Mouse (Mus musculus) G1E (cell line): Measurements from ENCODE around the gene Brinp1. TPM values are rescaled to one million over a fixed set of nuclear protein-coding genes. Genes with fewer than 3 reads are reported as not detected.

Source experiments
- ATAC-seq: 2 replicates; pipeline ENCODE4 v1.8.0; 2016; ENCODE audit warnings: mild to moderate bottlenecking; ENCODE audit not compliant: insufficient number of reproducible peaks, poor library complexity, low FRiP score, severe bottlenecking; ENCODE audit errors: extremely low read depth
- DNase-seq: peaks from one replicate; pipeline ENCODE4 v3.0.0; 2012; ENCODE audit warnings: low spot score
- H3K27me3 ChIP-seq: 2 replicates; pipeline ENCODE4 v1.6.1; 2012; ENCODE audit warnings: mild to moderate bottlenecking, low read length, inconsistent platforms; ENCODE audit not compliant: insufficient read depth
- H3K36me3 ChIP-seq: replicated peaks from 2 replicates; pipeline ENCODE3; 2012; ENCODE audit warnings: mild to moderate bottlenecking, inconsistent platforms
- H3K4me1 ChIP-seq: 2 replicates; pipeline ENCODE4 v1.6.1; 2012; ENCODE audit warnings: low read depth, low read length, inconsistent platforms, mixed read lengths; ENCODE audit not compliant: insufficient read depth
- H3K4me3 ChIP-seq: 2 replicates; pipeline ENCODE4 v1.5.1; 2012; ENCODE audit warnings: low read depth, mild to moderate bottlenecking, inconsistent platforms, low read length, moderate library complexity, mixed read lengths
- H3K9me3 ChIP-seq: replicated peaks from 2 replicates; pipeline ENCODE4 v1.6.1; 2012; ENCODE audit warnings: inconsistent platforms
- CTCF ChIP-seq: IDR thresholded peaks from 2 replicates; pipeline ENCODE4 v1.5.1; 2012; ENCODE audit warnings: low read depth, low read length, inconsistent platforms, mixed read lengths
- GATA1 ChIP-seq: IDR thresholded peaks from 2 replicates; pipeline ENCODE4 v1.6.1; 2012; ENCODE audit warnings: borderline replicate concordance, low read length, inconsistent platforms, mixed read lengths
- GATA2 ChIP-seq: IDR thresholded peaks from 2 replicates; pipeline ENCODE4 v1.6.1; 2012; ENCODE audit warnings: low read depth, low read length, inconsistent platforms, borderline replicate concordance
- POLR2AphosphoS5 ChIP-seq: IDR thresholded peaks from 2 replicates; pipeline ENCODE4 v1.6.1; 2012; ENCODE audit warnings: low read depth, low read length, inconsistent platforms; ENCODE audit not compliant: insufficient replicate concordance
- TAL1 ChIP-seq: conservative IDR thresholded peaks from 2 replicates; pipeline ENCODE4 v1.6.1; 2012; ENCODE audit warnings: low read depth, low read length, inconsistent platforms, mixed read lengths
- polyA plus RNA-seq: library from polyadenylated mRNA; stranded (reverse); fragments of >175 nt; gene quantifications from 2 replicates; pipeline ENCODE4 v1.2.3, GENCODE M21; 2012
- total RNA-seq, 2 experiments: library from RNA; stranded (forward) in 1 of 2; stranded (reverse) in 1 of 2; fragments of 200-1000 nt in 1 of 2; fragments of >200 nt in 1 of 2; fragmentation: Nextera tagmentation in 1 of 2; gene quantifications; 2 replicates each; pipeline ENCODE4 v1.2.3; 2014 to 2017

The Brinp1 gene
- total and polyA plus RNA-seq, 3 experiments: 0.05 TPM; not detected in 2

DNA sequence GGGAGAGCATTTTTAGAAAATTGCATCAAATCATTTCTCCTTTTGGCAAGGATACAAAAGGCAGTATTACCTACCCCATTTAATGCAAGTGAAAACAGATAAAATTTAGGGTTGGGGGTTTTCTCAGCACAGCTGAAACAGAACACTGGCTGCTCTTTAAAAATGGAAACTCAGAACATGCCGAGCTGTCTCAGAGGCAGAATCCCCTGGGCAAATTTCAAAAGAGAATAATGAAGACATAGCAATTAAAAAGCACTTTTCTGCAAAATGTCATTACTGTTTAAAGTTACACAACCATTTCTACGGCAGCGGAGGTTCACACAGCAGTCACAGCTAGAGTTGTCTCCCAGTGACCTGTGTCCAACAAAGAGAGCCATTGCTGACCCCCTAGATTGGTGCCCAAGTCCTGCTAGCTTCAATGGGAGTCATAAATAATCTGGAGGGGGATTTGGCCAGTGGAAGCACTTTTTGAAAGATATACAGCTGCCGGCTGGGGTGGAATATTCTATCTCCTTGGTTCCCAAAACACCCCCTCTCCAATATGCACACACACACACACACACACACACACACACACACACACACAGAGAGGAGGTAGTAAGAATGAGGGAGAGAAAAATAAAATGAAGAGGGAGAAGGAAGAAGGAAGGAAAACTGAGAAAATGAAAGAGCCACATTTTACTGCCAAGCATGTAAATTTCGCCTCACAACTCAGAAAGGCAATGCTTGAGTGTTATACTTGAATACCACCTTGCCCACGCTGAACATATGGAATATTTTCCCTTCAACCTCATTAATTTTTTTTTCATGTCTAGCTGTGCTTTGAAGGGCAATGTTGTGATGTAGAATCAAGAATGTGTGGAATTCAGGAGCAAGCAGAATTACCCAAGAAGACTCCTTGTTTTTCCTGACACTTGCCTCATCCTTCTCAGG is 152.0 kb downstream of the Brinp1 start:
- TF ChIP-seq TAL1 (no peak), CTCF (no peak), POLR2AphosphoS5 (no peak), GATA1 (no peak), GATA2 (no peak)
- no peaks in the 10 kb centered on the region for H3K27me3 ChIP-seq
- no peaks in the 10 kb centered on the region for H3K36me3 ChIP-seq
- no peak overlapping the region for H3K4me3 ChIP-seq
- ATAC-seq: no peak
- H3K4me1 ChIP-seq: no peaks in the 10 kb centered on the region
- no peak for DNase-seq
- H3K9me3 ChIP-seq: no peaks in the 10 kb centered on the region; the same call in 1 of the 2 replicates

- Histone ChIP-seq H3K4me1 (no peaks in the 10 kb centered on the region), H3K36me3 (no peaks in the 10 kb centered on the region), H3K27me3 (no peaks in the 10 kb centered on the region), H3K4me3 (no peak overlapping the region), H3K9me3 (0 out of 2 replicates have a peak, but pooled peaks cover 4% of the 10 kb centered on the region)
- no peak for DNase-seq
- no peak for ATAC-seq
- TF ChIP-seq CTCF: no peak
- no peak for TF ChIP-seq GATA1
- no peak for TF ChIP-seq POLR2AphosphoS5
- no peak for TF ChIP-seq TAL1
- no peak for TF ChIP-seq GATA2
Observed at GRCm38 (mm10) chr4:68790003-68790402, 164.2 kb downstream of the Brinp1 start.

DNA sequence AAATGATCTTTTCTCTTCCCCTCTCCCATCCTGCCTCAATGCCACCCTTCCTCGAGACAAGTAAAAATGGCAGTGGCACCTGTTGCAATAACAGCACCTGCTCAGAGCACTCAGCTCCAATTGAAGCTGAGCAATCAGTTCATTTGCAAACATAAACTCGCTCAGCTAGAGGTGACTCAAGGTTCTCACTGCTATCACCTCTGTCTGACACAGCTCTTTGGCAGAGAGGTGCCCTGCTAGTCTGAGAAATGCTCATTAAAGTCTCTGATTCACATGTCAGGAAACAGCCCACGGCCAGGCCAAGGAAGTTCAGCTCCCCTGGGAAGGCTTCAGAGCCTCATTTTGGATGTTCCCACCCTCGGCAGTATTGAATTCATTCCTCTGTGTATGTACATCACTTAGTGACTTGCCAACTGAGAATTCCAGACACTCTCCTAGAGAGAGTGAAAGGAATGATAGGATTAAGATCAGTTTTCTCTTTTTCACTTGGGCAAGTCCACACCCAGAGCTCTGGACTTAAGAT is 165.7 kb downstream of the Brinp1 start:
- no peaks in the 10 kb centered on the region for H3K4me1 ChIP-seq
- DNase-seq (no peak), ATAC-seq (no peak)
- H3K36me3 ChIP-seq: no peaks in the 10 kb centered on the region
- H3K27me3 ChIP-seq: no peaks in the 10 kb centered on the region
- H3K4me3 ChIP-seq: no peak overlapping the region
- TF ChIP-seq GATA2: no peak
- TF ChIP-seq GATA1: no peak
- TF ChIP-seq POLR2AphosphoS5: no peak
- no peak for TF ChIP-seq CTCF
- TF ChIP-seq TAL1: no peak
- H3K9me3 ChIP-seq: 0 out of 2 replicates have a peak, but pooled peaks cover 4% of the 10 kb centered on the region

DNA sequence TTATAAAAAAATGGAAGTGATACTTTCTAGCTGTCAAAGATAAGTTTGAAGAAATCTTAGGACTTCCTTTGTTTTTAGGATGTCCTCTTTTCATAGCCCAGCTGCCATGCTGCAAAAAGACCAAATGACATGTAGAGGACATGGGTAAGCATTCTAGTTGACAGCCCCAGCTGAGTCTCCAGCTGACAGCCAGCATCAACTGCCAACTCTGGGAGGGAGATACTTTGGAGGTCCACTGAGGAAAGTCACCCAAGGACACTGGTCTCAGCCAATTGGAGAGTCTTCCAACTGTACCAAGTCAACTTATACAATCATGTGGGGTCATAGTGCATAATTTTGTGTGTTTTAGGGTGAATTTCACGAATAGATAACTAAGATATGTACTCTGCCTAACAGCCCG is 166.6 kb downstream of the Brinp1 start:
- H3K9me3 ChIP-seq: 0 out of 2 replicates have a peak, but pooled peaks cover 1% of the 10 kb centered on the region
- ATAC-seq: no peak
- H3K4me1 ChIP-seq: no peaks in the 10 kb centered on the region
- no peaks in the 10 kb centered on the region for H3K36me3 ChIP-seq
- H3K27me3 ChIP-seq: no peaks in the 10 kb centered on the region
- no peak for DNase-seq
- TF ChIP-seq TAL1 (no peak), POLR2AphosphoS5 (no peak), GATA1 (no peak), GATA2 (no peak), CTCF (no peak)
- H3K4me3 ChIP-seq: no peak overlapping the region

DNA sequence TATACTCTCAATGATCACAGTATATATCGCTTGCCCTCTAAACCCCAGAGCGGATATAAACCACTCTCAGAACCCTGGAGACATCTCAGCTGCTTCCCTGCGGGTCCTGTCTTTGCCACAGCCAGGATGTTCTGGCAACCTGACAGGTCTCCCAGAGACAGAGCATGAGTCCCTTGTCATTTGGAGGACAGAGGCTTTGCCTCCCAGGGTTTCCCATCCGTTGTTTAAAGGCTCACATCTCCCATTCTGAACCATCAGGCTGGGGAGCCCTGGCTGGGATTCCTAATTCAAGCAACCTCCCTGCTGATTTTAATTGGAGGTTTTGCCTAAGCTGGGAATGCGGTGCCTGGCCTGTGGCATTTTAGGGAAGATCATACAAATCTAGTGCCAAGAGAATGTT is 185.9 kb downstream of the Brinp1 start:
- H3K4me1 ChIP-seq: no peaks in the 10 kb centered on the region
- peaks cover 13% of the 10 kb centered on the region for H3K9me3 ChIP-seq
- no peaks in the 10 kb centered on the region for H3K36me3 ChIP-seq
- ATAC-seq (no peak), DNase-seq (no peak)
- no peaks in the 10 kb centered on the region for H3K27me3 ChIP-seq
- H3K4me3 ChIP-seq: no peak overlapping the region
- TF ChIP-seq CTCF (no peak), GATA2 (no peak), TAL1 (no peak), GATA1 (no peak), POLR2AphosphoS5 (no peak)

DNA sequence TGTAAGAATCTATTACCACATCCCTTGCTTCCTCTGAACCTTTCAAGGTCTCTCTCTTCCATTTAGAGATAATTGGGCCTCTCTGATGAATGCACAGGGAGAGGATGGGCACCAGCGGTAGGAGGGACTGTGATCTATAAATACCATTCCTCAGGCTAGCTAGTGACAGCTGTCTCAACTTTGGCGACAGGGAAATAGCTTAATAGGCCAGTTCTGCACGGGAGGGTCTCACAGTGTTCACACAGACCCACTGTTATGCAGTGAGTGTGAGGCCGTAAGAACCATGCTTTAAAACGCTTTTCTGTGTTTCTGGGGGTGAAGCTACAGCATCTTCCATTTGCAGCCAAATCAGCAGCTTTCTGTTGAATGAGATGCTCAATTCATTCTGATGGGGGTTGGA is 186.8 kb downstream of the Brinp1 start:
- Histone ChIP-seq H3K9me3 (peaks cover 18% of the 10 kb centered on the region), H3K36me3 (no peaks in the 10 kb centered on the region), H3K4me3 (no peak overlapping the region), H3K27me3 (no peaks in the 10 kb centered on the region), H3K4me1 (no peaks in the 10 kb centered on the region)
- DNase-seq (no peak), ATAC-seq (no peak)
- TF ChIP-seq GATA1: no peak
- TF ChIP-seq TAL1: no peak
- no peak for TF ChIP-seq POLR2AphosphoS5
- TF ChIP-seq GATA2: no peak
- no peak for TF ChIP-seq CTCF
